Mouse (Mus musculus) embryonic facial prominence, embryonic 15.5 days (tissue): ENCODE measurements around the gene Tcl1b2. TPM values are rescaled to one million over a fixed set of nuclear protein-coding genes. Genes with fewer than 3 reads are reported as not detected.
"Not testable (repeated sequence)": the region's sequence is repeated elsewhere in the genome, so short reads cannot be mapped to it uniquely, and the experiment has no call there.

Experiments used
- ATAC-seq: fragments of 200-750 bp; cut with Nextera tagmentation; 2 replicates; pipeline ENCODE4 v1.8.0; 2017; ENCODE audit warnings: low read depth, moderate TSS enrichment; ENCODE audit not compliant: insufficient number of reproducible peaks, low FRiP score, low TSS enrichment
- H3K27ac ChIP-seq: fragments of 300-500 bp; sonication (generic); replicated peaks from 2 replicates; pipeline ENCODE4 v1.5.1; 2015; ENCODE audit warnings: mild to moderate bottlenecking, inconsistent platforms
- H3K27me3 ChIP-seq: fragments of 300-500 bp; sonication (generic); 2 replicates; pipeline ENCODE4 v1.6.1; 2015; ENCODE audit warnings: inconsistent platforms
- H3K36me3 ChIP-seq: fragments of 300-500 bp; sonication (generic); 2 replicates; pipeline ENCODE4 v1.6.1; 2015; ENCODE audit warnings: mild to moderate bottlenecking, inconsistent platforms
- H3K4me1 ChIP-seq: fragments of 300-500 bp; sonication (generic); 2 replicates; pipeline ENCODE4 v1.6.1; 2015; ENCODE audit warnings: inconsistent platforms
- H3K4me2 ChIP-seq: fragments of 300-500 bp; sonication (generic); replicated peaks from 2 replicates; pipeline ENCODE4 v1.6.1; 2015; ENCODE audit warnings: mild to moderate bottlenecking, inconsistent platforms
- H3K4me3 ChIP-seq: fragments of 300-500 bp; sonication (generic); replicated peaks from 2 replicates; pipeline ENCODE4 v1.5.1; 2015; ENCODE audit warnings: mild to moderate bottlenecking, inconsistent platforms
- H3K9ac ChIP-seq: fragments of 300-500 bp; sonication (generic); 2 replicates; pipeline ENCODE4 v1.6.1; 2015; ENCODE audit warnings: inconsistent platforms
- H3K9me3 ChIP-seq: fragments of 300-500 bp; sonication (generic); replicated peaks from 2 replicates; pipeline ENCODE4 v1.6.1; 2016; ENCODE audit warnings: inconsistent platforms
- WGBS: fragments of 180-500 bp; shearing (Covaris S2); methylation state at CpG from one replicate; pipeline ENCODE4 v1.1.7; 2015; 5-methylcytosine and 5-hydroxymethylcytosine counted together
- polyA plus RNA-seq: library from polyadenylated mRNA; unstranded; fragments of >200 nt; fragmentation: Nextera tagmentation; extraction: Ambion mirVana; gene quantifications from 2 replicates; pipeline ENCODE4 v1.2.1, GENCODE M21; 2015

Tcl1b2 gene
- polyA plus RNA-seq, 1 experiment from 2014 or later = not detected

DNA sequence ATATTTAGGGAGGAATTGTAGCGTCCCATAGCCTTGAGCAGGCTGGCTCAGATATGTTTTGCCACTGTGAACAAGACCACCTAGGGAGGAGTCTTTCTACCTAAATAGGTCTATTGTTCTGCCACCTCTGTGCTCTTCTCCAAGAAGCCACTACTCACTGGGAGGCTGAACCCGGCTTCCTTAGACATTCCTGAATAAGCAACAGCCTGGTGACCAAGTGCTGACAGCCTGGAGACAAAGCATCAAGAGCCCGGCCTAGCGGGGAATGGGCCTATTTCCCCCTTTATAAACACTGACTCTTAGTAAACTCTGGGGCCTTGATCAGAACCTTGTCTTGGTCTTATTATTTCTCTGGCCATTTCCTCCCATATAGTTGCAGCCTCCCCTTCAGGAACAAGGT lies 19.3 kb upstream of the Tcl1b2 start:
- H3K27me3 ChIP-seq = no peaks in the 10 kb centered on the region
- 59% methylated on average over 4 of the region's 4 CpGs for WGBS
- no peaks in the 10 kb centered on the region for H3K4me1 ChIP-seq
- H3K4me3 ChIP-seq = no peak overlapping the region
- no peaks in the 10 kb centered on the region for H3K9me3 ChIP-seq
- no peaks in the 10 kb centered on the region for H3K36me3 ChIP-seq
- no peak overlapping the region for H3K4me2 ChIP-seq
- no peak overlapping the region for H3K9ac ChIP-seq
- no peak overlapping the region for H3K27ac ChIP-seq
- ATAC-seq = no peak

DNA sequence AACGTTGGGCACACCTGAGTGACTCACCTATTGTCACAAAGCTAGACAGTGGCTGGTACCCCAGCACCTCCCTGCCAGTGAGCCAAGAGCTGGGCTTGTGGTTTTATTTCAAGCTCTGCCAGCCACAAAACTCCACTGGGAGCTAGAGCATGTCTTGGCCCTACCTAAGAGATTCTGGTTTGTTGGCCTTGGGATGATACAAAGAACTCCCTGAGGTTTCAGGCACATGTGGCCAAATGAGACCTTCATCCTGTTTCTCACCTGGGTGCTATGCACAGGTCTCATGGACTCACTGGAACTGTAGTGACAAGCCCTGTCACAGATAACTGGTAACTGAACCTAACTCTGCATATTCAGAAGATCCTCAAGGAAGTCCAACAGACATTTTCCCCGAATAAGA lies 18.2 kb upstream of the Tcl1b2 start:
- H3K4me3 ChIP-seq = no peak overlapping the region
- WGBS = 84% methylated on average over 2 of the region's 2 CpGs
- H3K9me3 ChIP-seq = no peaks in the 10 kb centered on the region
- H3K27ac ChIP-seq = no peak overlapping the region
- no peaks in the 10 kb centered on the region for H3K36me3 ChIP-seq
- H3K9ac ChIP-seq = no peak overlapping the region
- no peak for ATAC-seq
- H3K4me1 ChIP-seq = no peaks in the 10 kb centered on the region
- no peak overlapping the region for H3K4me2 ChIP-seq
- no peaks in the 10 kb centered on the region for H3K27me3 ChIP-seq

DNA sequence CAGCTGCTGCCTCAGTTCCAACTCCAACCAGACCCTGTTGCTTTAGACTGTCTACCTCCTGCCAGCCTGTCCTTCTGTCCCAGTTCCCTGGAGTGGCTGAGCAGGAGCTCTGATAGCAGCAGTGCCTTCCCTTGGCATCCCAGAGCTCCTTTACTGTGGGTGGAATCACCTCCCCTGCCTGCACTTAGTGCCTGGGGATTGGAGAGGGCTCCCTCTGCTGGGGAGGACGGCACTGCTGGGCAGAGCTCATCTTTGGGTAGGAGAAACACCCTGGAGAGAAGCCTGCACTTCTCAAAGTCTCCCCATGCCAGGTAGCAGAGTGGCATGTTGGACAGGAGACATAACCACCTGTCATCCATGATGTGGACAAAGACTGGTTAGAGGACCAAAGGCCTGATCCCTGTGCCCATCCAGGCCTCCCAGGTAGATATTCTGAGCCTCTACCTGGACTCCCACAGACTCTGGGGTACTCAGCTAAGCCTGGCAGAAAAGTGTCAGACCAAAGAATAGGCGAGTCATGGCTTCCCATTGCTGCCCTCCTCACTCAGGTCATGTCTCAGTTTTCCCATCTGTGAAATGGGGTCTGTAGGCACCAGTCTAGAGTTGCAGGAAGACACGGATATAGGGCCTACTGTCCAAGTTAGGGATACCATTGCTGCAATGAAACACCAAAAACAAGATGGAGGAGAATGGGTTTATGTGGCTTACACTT lies 16.2 kb upstream of the Tcl1b2 start:
- not testable (repeated sequence) for H3K27ac ChIP-seq, H3K9ac ChIP-seq, H3K4me3 ChIP-seq, H3K9me3 ChIP-seq, ATAC-seq, H3K4me2 ChIP-seq, H3K36me3 ChIP-seq, H3K27me3 ChIP-seq, H3K4me1 ChIP-seq
- 63% methylated on average over 3 of the region's 3 CpGs for WGBS

DNA sequence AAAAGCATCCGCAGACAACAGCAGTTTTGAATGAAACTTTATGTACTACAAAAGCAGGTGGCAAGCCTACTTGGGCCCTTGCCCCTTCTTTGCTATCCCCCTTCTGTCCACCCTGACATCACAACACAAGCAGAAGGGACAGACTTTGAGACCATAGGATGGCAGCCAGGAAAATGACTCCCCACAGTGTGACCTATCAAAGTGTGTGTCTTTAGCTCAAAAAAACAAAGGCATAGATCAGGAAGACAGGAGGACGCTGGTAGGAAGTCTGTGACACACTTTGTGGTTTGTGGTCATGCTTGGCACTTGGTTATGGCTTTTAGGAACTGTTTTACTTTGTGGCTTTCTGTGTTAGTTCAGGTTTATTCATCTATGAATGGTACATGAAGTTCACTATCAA lies 11.6 kb upstream of the Tcl1b2 start:
- not testable (repeated sequence) for H3K9ac ChIP-seq, H3K9me3 ChIP-seq, H3K27me3 ChIP-seq, H3K4me2 ChIP-seq, H3K4me3 ChIP-seq, H3K27ac ChIP-seq, H3K36me3 ChIP-seq, ATAC-seq, H3K4me1 ChIP-seq
- 50% methylated on average over 2 of the region's 2 CpGs for whole genome bisulfite sequencing

DNA sequence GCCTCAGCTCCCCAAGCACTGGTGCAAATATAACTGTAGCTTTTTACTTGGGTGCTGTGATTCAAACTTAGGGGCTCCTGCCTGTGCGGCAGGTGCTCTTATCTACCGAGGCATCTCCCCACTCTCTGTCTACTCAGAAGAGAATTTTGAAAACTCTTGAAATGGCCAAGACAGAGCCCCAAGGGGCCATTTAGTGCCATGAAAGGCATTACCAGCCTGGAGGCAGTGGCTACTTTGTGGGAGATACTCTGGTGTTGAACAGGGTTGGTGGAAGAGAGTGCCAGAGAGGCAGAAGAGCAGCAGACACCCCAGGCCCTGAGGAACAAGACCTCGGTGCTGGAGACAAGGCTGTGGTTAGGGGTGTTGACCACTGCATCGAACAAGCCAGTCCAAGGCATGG lies 11.0 kb upstream of the Tcl1b2 start:
- H3K36me3 ChIP-seq, H3K27ac ChIP-seq, H3K9me3 ChIP-seq, H3K9ac ChIP-seq, ATAC-seq, H3K4me3 ChIP-seq, H3K4me1 ChIP-seq, H3K27me3 ChIP-seq, H3K4me2 ChIP-seq: not testable (repeated sequence)
- WGBS = 68% methylated on average over 4 of the region's 4 CpGs

DNA sequence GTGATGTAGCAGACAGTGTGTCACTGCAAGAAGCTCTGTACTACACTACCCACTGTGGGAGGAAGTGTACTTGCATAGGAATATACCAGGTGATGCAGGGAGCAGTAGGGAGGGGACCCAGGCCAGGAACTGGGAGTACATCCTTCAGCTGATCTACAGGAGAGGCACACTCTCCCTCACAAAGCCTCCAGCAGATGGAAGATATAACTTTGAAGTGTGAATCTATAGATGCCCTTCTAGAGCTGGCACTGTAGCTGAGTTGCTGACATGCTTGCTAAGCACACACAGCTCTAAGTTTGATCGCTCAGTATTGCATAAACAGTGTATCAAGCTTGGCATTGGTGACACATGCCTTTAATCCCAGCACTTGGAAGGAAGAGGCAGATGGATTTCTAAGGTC lies 8.1 kb upstream of the Tcl1b2 start:
- not testable (repeated sequence) for H3K4me1 ChIP-seq, H3K27me3 ChIP-seq, H3K27ac ChIP-seq, H3K9me3 ChIP-seq, H3K36me3 ChIP-seq, H3K9ac ChIP-seq, ATAC-seq, H3K4me3 ChIP-seq, H3K4me2 ChIP-seq
- 66% methylated on average over 1 of the region's 1 CpGs for WGBS

DNA sequence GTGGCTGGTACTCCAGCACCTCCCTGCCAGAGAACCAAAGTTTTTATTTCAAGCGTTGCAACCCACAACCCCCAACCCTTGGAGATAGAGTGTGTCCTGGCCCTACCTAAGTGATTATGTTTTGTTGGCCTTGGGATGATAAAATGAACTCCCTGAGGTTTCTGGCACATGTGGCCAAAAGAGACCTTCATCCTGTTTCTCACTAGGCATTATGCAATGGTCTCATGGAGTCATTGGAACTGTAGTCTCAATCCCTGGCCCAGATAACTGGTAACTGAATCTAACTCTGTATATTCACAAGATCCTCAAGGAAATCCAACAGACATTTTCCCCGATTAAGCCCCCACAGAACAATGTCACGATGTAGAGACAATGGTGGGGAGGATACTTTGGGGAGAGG lies 2.7 kb upstream of the Tcl1b2 start:
- H3K4me3 ChIP-seq = no peak overlapping the region
- no peak overlapping the region for H3K4me2 ChIP-seq
- no peak for ATAC-seq
- H3K27me3 ChIP-seq = no peaks in the 10 kb centered on the region
- H3K9ac ChIP-seq = no peak overlapping the region
- no peaks in the 10 kb centered on the region for H3K9me3 ChIP-seq
- no peaks in the 10 kb centered on the region for H3K4me1 ChIP-seq
- 87% methylated on average over 3 of the region's 3 CpGs for WGBS
- H3K27ac ChIP-seq = no peak overlapping the region
- no peaks in the 10 kb centered on the region for H3K36me3 ChIP-seq

DNA sequence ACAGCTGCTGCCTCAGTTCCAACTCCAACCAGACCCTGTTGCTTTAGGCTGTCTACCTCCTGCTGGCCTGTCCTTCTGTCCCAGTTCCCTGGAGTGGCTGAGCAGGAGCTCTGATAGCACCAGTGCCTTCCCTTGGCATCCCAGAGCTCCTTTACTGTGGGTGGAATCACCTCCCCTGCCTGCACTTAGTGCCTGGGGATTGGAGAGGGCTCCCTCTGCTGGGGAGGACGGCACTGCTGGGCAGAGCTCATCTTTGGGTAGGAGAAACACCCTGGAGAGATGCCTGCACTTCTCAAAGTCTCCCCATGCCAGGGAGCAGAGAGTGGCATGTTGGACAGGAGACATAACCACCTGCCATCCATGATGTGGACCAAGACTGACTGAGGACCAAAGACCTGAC lies 886 bp upstream of the Tcl1b2 start:
- H3K4me1 ChIP-seq, ATAC-seq, H3K27me3 ChIP-seq, H3K9me3 ChIP-seq, H3K27ac ChIP-seq, H3K9ac ChIP-seq, H3K4me3 ChIP-seq, H3K36me3 ChIP-seq, H3K4me2 ChIP-seq: not testable (repeated sequence)
- WGBS = 46% methylated on average over 1 of the region's 1 CpGs

DNA sequence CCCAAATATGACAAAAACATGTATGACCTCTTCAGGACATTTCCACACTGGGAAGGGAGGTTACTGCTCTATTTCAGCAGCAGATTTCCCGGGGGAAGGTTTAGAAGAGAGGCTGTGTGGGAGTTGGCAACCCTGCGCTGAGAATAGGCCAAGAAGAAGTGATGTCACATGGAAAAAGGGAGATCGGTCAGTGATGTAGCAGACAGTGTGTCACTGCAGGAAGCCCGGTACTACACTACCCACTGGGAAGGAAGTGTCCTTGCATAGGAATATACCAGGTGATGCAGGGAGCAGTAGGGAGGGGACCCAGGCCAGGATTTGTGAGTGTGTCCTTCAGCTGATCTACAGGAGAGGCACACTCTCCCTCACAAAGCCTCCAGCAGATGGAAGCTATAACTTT lies 9.5 kb downstream of the Tcl1b2 start:
- not testable (repeated sequence) for H3K9ac ChIP-seq, ATAC-seq, H3K4me1 ChIP-seq, H3K36me3 ChIP-seq, H3K4me3 ChIP-seq, H3K9me3 ChIP-seq, H3K4me2 ChIP-seq, H3K27ac ChIP-seq, H3K27me3 ChIP-seq
- 63% methylated on average over 4 of the region's 4 CpGs for WGBS

DNA sequence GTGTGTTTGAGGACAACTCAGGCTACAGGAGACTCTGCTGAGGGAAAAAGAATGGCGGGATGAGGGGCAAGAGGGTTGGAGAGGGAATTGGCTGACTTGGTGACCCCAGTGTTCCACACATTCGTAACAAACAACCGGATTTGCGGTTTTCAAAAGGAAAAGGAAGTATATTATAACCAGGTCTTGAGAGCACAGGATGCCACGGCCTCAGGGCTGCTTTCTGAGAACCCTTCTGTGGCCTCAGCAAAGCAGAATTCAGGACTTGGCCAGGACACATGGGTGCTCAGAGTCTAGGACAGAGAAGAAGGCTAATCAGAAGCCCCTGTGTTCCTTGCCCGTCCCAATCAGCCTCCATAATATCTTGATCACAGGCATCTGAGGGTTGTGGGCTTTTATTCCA lies 13.0 kb downstream of the Tcl1b2 start:
- Histone ChIP-seq H3K4me2 (no peak overlapping the region), H3K27ac (no peak overlapping the region), H3K27me3 (no peaks in the 10 kb centered on the region), H3K4me1 (no peaks in the 10 kb centered on the region), H3K9ac (no peak overlapping the region), H3K36me3 (no peaks in the 10 kb centered on the region), H3K9me3 (no peaks in the 10 kb centered on the region), H3K4me3 (no peak overlapping the region)
- no peak for ATAC-seq
- 61% methylated on average over 6 of the region's 6 CpGs for WGBS

DNA sequence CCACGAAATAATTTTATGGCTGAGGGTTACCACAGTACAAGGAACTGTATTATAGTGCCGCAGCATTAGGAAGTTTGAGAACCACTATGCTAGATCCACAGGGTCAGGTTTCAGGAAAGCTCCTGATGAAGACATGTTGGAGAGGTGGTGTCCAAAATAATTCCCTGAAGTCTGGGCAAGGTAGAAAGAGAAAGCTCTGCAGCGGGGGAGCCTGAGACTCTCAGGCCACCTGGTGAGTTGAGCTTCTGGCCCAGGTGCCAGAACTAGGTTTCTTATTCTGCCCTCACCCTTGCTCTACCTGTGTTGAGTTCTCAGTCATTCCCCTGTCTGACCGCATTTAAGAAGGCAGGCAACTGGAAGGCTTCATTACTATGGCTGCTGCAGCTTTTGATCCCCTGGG lies 13.6 kb downstream of the Tcl1b2 start, which contains the start of gene Tcl1b1:
TSS of gene Tcl1b1 (plus strand) at position 301 of the 400 bp plus-strand sequence.
- no peak within 1 kb of the TSS for H3K9ac ChIP-seq
- 75% methylated on average over 4 of the region's 4 CpGs for WGBS

DNA sequence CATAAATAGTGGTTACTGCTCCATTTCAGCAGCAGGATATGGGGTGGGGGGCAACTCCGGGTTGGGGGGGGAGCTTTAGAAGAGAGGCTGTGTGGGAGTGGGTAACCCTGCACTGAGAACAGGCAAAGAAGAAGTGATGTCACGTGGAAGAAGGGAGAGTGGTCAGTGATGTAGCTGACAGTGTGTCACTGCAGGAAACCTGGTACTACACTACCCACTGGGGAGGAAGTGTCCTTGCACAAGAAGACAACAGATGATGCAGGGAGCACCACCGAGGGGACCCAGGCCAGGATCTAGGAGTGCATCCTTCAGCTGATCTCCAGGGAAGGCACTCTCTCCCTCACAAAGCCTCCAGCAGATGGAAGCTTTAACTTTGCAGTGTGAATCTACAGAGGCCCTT lies 20.9 kb downstream of the Tcl1b2 start:
- Histone ChIP-seq H3K4me1 (no peaks in the 10 kb centered on the region), H3K9me3 (no peaks in the 10 kb centered on the region), H3K9ac (no peak overlapping the region), H3K27ac (no peak overlapping the region), H3K27me3 (no peaks in the 10 kb centered on the region), H3K4me2 (no peak overlapping the region), H3K36me3 (no peaks in the 10 kb centered on the region), H3K4me3 (no peak overlapping the region)
- ATAC-seq = no peak
- 68% methylated on average over 3 of the region's 3 CpGs for WGBS

More for the DNA sequence above, 13.6 kb downstream of the Tcl1b2 start, which contains the start of gene Tcl1b1:
- no peak within 1 kb of the TSS for H3K4me2 ChIP-seq
- no peaks in the 10 kb centered on the region for H3K36me3 ChIP-seq
- no peaks in the 10 kb centered on the region for H3K9me3 ChIP-seq
- H3K4me3 ChIP-seq = no peak within 1 kb of the TSS
- no peaks in the 10 kb centered on the region for H3K27me3 ChIP-seq
- H3K27ac ChIP-seq = no peak within 1 kb of the TSS
- no peaks in the 10 kb centered on the region for H3K4me1 ChIP-seq
- no peak for ATAC-seq
